Mouse (Mus musculus) hindbrain, embryonic 10.5 days (tissue): ENCODE measurements around the gene Gm47289. TPM values are rescaled to one million over a fixed set of nuclear protein-coding genes. Genes with fewer than 3 reads are reported as not detected.

Source experiments
- DNase-seq: peaks from one replicate; pipeline ENCODE4 v3.0.0-alpha.2; 2017; ENCODE audit warnings: low spot score
- H3K27ac ChIP-seq: fragments of 300-500 bp; sonication (generic); 2 replicates; pipeline ENCODE4 v1.5.1; 2016; ENCODE audit warnings: mild to moderate bottlenecking, moderate library complexity
- H3K27me3 ChIP-seq: fragments of 300-500 bp; sonication (generic); 2 replicates; pipeline ENCODE4 v1.6.1; 2016; ENCODE audit warnings: mild to moderate bottlenecking; ENCODE audit not compliant: poor library complexity, insufficient read depth, severe bottlenecking
- H3K36me3 ChIP-seq: fragments of 300-500 bp; sonication (generic); 2 replicates; pipeline ENCODE4 v1.6.1; 2016; ENCODE audit warnings: mild to moderate bottlenecking, moderate library complexity
- H3K4me1 ChIP-seq: fragments of 300-500 bp; sonication (generic); replicated peaks from 2 replicates; pipeline ENCODE4 v1.6.1; 2016; ENCODE audit warnings: mild to moderate bottlenecking
- H3K4me3 ChIP-seq: fragments of 300-500 bp; sonication (generic); 2 replicates; pipeline ENCODE4 v1.5.1; 2016; ENCODE audit warnings: mild to moderate bottlenecking, moderate library complexity
- H3K9me3 ChIP-seq: fragments of 300-500 bp; sonication (generic); 2 replicates; pipeline ENCODE4 v1.6.1; 2016; ENCODE audit warnings: mild to moderate bottlenecking, moderate library complexity
- WGBS: fragments of 180-500 bp; shearing (Covaris S2); methylation state at CpG from one replicate; pipeline ENCODE4 v1.1.7; 2016; 5-methylcytosine and 5-hydroxymethylcytosine counted together
- polyA plus RNA-seq: library from polyadenylated mRNA; unstranded; fragments of >200 nt; fragmentation: Nextera tagmentation; extraction: Ambion mirVana; gene quantifications from 2 replicates; pipeline ENCODE4 v1.2.1, GENCODE M21; 2016

Gene Gm47289
- not detected in 2 replicates for polyA plus RNA-seq

- Histone ChIP-seq H3K4me3 (no peak within 1 kb of the TSS), H3K36me3 (no peaks in the 10 kb centered on the region), H3K4me1 (peaks cover 9% of the 10 kb centered on the region; the same call in 1 of the 2 replicates), H3K27ac (no peak within 1 kb of the TSS), H3K27me3 (peaks cover 32% of the 10 kb centered on the region), H3K9me3 (no peaks in the 10 kb centered on the region)
- 62% methylated on average over 4 of the region's 4 CpGs for WGBS
- DNase-seq = no peak
These were observed at the start of gene Gm47289 for GRCm38 (mm10) chr9:119158861-119159260. Gene Gm47289 (plus strand): TSS chr9:119159161.

- WGBS = 56% methylated on average over 12 of the region's 12 CpGs
- peaks cover 19% of the 10 kb centered on the region for H3K4me1 ChIP-seq
- H3K36me3 ChIP-seq = no peaks in the 10 kb centered on the region
- H3K9me3 ChIP-seq = no peaks in the 10 kb centered on the region
- DNase-seq = no peak
- no peak overlapping the region for H3K4me3 ChIP-seq
- H3K27ac ChIP-seq = 0 out of 2 replicates have a peak overlapping the region, but pooled peaks have one; percentile 24
- H3K27me3 ChIP-seq = no peaks in the 10 kb centered on the region
These were observed 49.1 kb upstream of the Gm47289 start for GRCm38 (mm10) chr9:119109685-119110353.

- H3K4me1 ChIP-seq = peaks cover 19% of the 10 kb centered on the region
- H3K27me3 ChIP-seq = no peaks in the 10 kb centered on the region
- H3K9me3 ChIP-seq = no peaks in the 10 kb centered on the region
- DNase-seq = peak; percentile 45
- 33% methylated on average over 3 of the region's 3 CpGs for WGBS
- peak overlapping the region; percentile 75 for H3K27ac ChIP-seq
- no peaks in the 10 kb centered on the region for H3K36me3 ChIP-seq
- H3K4me3 ChIP-seq = no peak overlapping the region
These were observed 48.3 kb upstream of the Gm47289 start for GRCm38 (mm10) chr9:119110640-119111039.

GRCm38 (mm10) chr9:119114911-119115310 is 44.0 kb upstream of the Gm47289 start:
- H3K36me3 ChIP-seq = no peaks in the 10 kb centered on the region
- DNase-seq = no peak
- H3K27me3 ChIP-seq = no peaks in the 10 kb centered on the region
- WGBS = 87% methylated on average over 17 of the region's 17 CpGs
- H3K9me3 ChIP-seq = no peaks in the 10 kb centered on the region
- H3K4me3 ChIP-seq = no peak overlapping the region
- peaks cover 19% of the 10 kb centered on the region for H3K4me1 ChIP-seq
- no peak overlapping the region for H3K27ac ChIP-seq

- no peak for DNase-seq
- Histone ChIP-seq H3K27ac (no peak overlapping the region; the same call in 1 of the 2 replicates), H3K36me3 (no peaks in the 10 kb centered on the region), H3K9me3 (no peaks in the 10 kb centered on the region), H3K4me3 (no peak overlapping the region), H3K4me1 (peaks cover 40% of the 10 kb centered on the region), H3K27me3 (no peaks in the 10 kb centered on the region)
- 86% methylated on average over 19 of the region's 19 CpGs for WGBS
These were observed 39.4 kb upstream of the Gm47289 start for GRCm38 (mm10) chr9:119119409-119120167.

- Histone ChIP-seq H3K36me3 (no peaks in the 10 kb centered on the region), H3K4me3 (no peak overlapping the region), H3K9me3 (no peaks in the 10 kb centered on the region), H3K4me1 (peaks cover 40% of the 10 kb centered on the region), H3K27me3 (no peaks in the 10 kb centered on the region), H3K27ac (no peak overlapping the region; the same call in 1 of the 2 replicates)
- DNase-seq = no peak
- 80% methylated on average over 3 of the region's 3 CpGs for WGBS
These were observed 38.8 kb upstream of the Gm47289 start for GRCm38 (mm10) chr9:119120168-119120560.

- H3K4me3 ChIP-seq = no peak overlapping the region
- no peaks in the 10 kb centered on the region for H3K27me3 ChIP-seq
- no peaks in the 10 kb centered on the region for H3K36me3 ChIP-seq
- DNase-seq = no peak
- WGBS = 83% methylated on average over 18 of the region's 18 CpGs
- H3K9me3 ChIP-seq = no peaks in the 10 kb centered on the region
- 0 out of 2 replicates have a peak overlapping the region, but pooled peaks have one; percentile 10 for H3K27ac ChIP-seq
- H3K4me1 ChIP-seq = peaks cover 40% of the 10 kb centered on the region
These were observed 36.2 kb upstream of the Gm47289 start for GRCm38 (mm10) chr9:119122596-119123369.

GRCm38 (mm10) chr9:119128436-119129181 is 30.4 kb upstream of the Gm47289 start:
- Histone ChIP-seq H3K36me3 (no peaks in the 10 kb centered on the region), H3K4me1 (peaks cover 20% of the 10 kb centered on the region), H3K4me3 (no peak overlapping the region), H3K27me3 (no peaks in the 10 kb centered on the region), H3K27ac (0 out of 2 replicates have a peak overlapping the region, but pooled peaks have one; percentile 8), H3K9me3 (no peaks in the 10 kb centered on the region)
- 82% methylated on average over 12 of the region's 12 CpGs for WGBS
- no peak for DNase-seq

GRCm38 (mm10) chr9:119130692-119131091 is 28.3 kb upstream of the Gm47289 start:
- H3K36me3 ChIP-seq = no peaks in the 10 kb centered on the region
- no peak overlapping the region for H3K27ac ChIP-seq
- no peak for DNase-seq
- WGBS = 67% methylated on average over 5 of the region's 5 CpGs
- no peaks in the 10 kb centered on the region for H3K27me3 ChIP-seq
- H3K9me3 ChIP-seq = no peaks in the 10 kb centered on the region
- no peak overlapping the region for H3K4me3 ChIP-seq
- peaks cover 15% of the 10 kb centered on the region for H3K4me1 ChIP-seq

- no peak overlapping the region for H3K4me3 ChIP-seq
- 78% methylated on average over 2 of the region's 2 CpGs for WGBS
- H3K36me3 ChIP-seq = no peaks in the 10 kb centered on the region
- H3K27ac ChIP-seq = no peak overlapping the region
- no peaks in the 10 kb centered on the region for H3K4me1 ChIP-seq
- no peak for DNase-seq
- no peaks in the 10 kb centered on the region for H3K27me3 ChIP-seq
- H3K9me3 ChIP-seq = no peaks in the 10 kb centered on the region
These were observed 20.1 kb upstream of the Gm47289 start for GRCm38 (mm10) chr9:119138836-119139235.

- Histone ChIP-seq H3K27me3 (no peaks in the 10 kb centered on the region), H3K9me3 (no peaks in the 10 kb centered on the region), H3K27ac (no peak overlapping the region), H3K4me3 (no peak overlapping the region), H3K4me1 (peaks cover 13% of the 10 kb centered on the region), H3K36me3 (no peaks in the 10 kb centered on the region)
- WGBS = 87% methylated on average over 5 of the region's 5 CpGs
- no peak for DNase-seq
These were observed 16.9 kb upstream of the Gm47289 start for GRCm38 (mm10) chr9:119142066-119142465.

GRCm38 (mm10) chr9:119143372-119143771 is 15.6 kb upstream of the Gm47289 start:
- Histone ChIP-seq H3K36me3 (no peaks in the 10 kb centered on the region), H3K27me3 (no peaks in the 10 kb centered on the region), H3K4me3 (no peak overlapping the region), H3K4me1 (peaks cover 13% of the 10 kb centered on the region), H3K9me3 (no peaks in the 10 kb centered on the region), H3K27ac (no peak overlapping the region)
- DNase-seq = no peak
- 74% methylated on average over 9 of the region's 9 CpGs for WGBS
